20 mouse cellular contexts compared by ENCODE assay signal in genomic region chr1:189173479-189173878, GRCm38 (mm10).
"Had no signal": no experiment of that assay in that cellular context is flagged by ENCODE, and none has a peak within 500 bp of the region (broad histone marks: within the 10 kb centered on the region; RNA-seq: fewer than 3 reads in every experiment).

No protein-coding gene starts in this region.

- H3K4me3 ChIP-seq: kidney, embryonic 15.5 days; limb, embryonic 13.5 days; lung, embryonic 15.5 days; stomach, embryonic 15.5 days had no signal

- H3K36me3 ChIP-seq: kidney, embryonic 15.5 days; limb, embryonic 13.5 days; lung, embryonic 15.5 days; stomach, embryonic 15.5 days had no signal

- H3K4me1 ChIP-seq: stomach, embryonic 15.5 days had no signal

- H3K9me3 ChIP-seq: kidney, embryonic 15.5 days; limb, embryonic 13.5 days; lung, embryonic 15.5 days; stomach, embryonic 15.5 days had no signal

- H3K27me3 ChIP-seq: kidney, embryonic 15.5 days; limb, embryonic 13.5 days; lung, embryonic 15.5 days; stomach, embryonic 15.5 days had no signal

- H3K27ac ChIP-seq: kidney, embryonic 15.5 days; limb, embryonic 13.5 days; liver, embryonic 14.5 days; lung, embryonic 15.5 days; stomach, embryonic 15.5 days had no signal

- DNase-seq: kidney, adult 11 months; kidney, adult 8-10 months; kidney, postnatal 10 days; kidney, postnatal 36 days; left cerebral cortex, postnatal 4 days; liver, postnatal 0 days; lung, postnatal 14 days; lung, postnatal 4 days; midbrain, embryonic 14.5 days; retina, postnatal 1 day; right cerebral cortex, postnatal 25 days; spleen, adult 18-20 months; thymus, postnatal 25 days had no signal

- H3K9ac ChIP-seq: kidney, embryonic 15.5 days; limb, embryonic 13.5 days; liver, embryonic 14.5 days; liver, postnatal 0 days; lung, embryonic 15.5 days; stomach, embryonic 15.5 days had no signal

- ATAC-seq: liver, postnatal 0 days had no signal

- H3K4me2 ChIP-seq: kidney, embryonic 15.5 days; limb, embryonic 13.5 days; liver, embryonic 11.5 days; lung, embryonic 15.5 days; midbrain, embryonic 11.5 days; stomach, embryonic 15.5 days had no signal
